Mouse (Mus musculus) heart, postnatal 25 days (tissue): ENCODE measurements around the gene Lmnb2. TPM values are rescaled to one million over a fixed set of nuclear protein-coding genes. Genes with fewer than 3 reads are reported as not detected.
A peak's percentile ranks its signal among the peaks of the same experiment; 100 is the strongest.

Experiments
- DNase-seq: peaks from one replicate; pipeline ENCODE4 v3.0.0; 2022; ENCODE audit warnings: low spot score
- intact Hi-C: fragments of 180-260 bp; cut with DNase I; formaldehyde crosslinking; loops from one replicate; pipeline ENCODE4 v1.15.1; 2025
- total RNA-seq, 2 experiments: library from RNA; stranded (reverse); gene quantifications; 2 replicates each; pipeline ENCODE4 v1.2.3; 2021

Lmnb2 gene
- total RNA-seq, 2 experiments from 2014 or later: 4.6 to 5.6 TPM

GRCm38 (mm10) chr10:80947802-80948201 is 29.8 kb upstream of the Lmnb2 start:
- intact Hi-C loops: no loop called here
- DNase-seq: no peak

GRCm38 (mm10) chr10:80946684-80947437 is 28.8 kb upstream of the Lmnb2 start:
- no peak for DNase-seq
- intact Hi-C loops: no loop called here

- intact Hi-C loops: no loop called here
These were observed 26.2 kb upstream of the Lmnb2 start for GRCm38 (mm10) chr10:80944231-80944630.

GRCm38 (mm10) chr10:80943701-80944100 is 25.7 kb upstream of the Lmnb2 start:
- DNase-seq: no peak
- intact Hi-C loops: no loop called here

More at GRCm38 (mm10) chr10:80944231-80944630, 26.2 kb upstream of the Lmnb2 start:
- no peak for DNase-seq

- DNase-seq: no peak
These were observed 24.9 kb upstream of the Lmnb2 start for GRCm38 (mm10) chr10:80942919-80943318.

GRCm38 (mm10) chr10:80940988-80941347 is 22.9 kb upstream of the Lmnb2 start:
- no peak for DNase-seq
- intact Hi-C loops: no loop called here

More at GRCm38 (mm10) chr10:80942919-80943318, 24.9 kb upstream of the Lmnb2 start:
- intact Hi-C loops: no loop called here

GRCm38 (mm10) chr10:80940320-80940987 is 22.4 kb upstream of the Lmnb2 start:
- peak; percentile 74 for DNase-seq
- intact Hi-C loops: no loop called here

GRCm38 (mm10) chr10:80939671-80940070 is 21.6 kb upstream of the Lmnb2 start:
- intact Hi-C loops: no loop called here
- peak; percentile 75 for DNase-seq

GRCm38 (mm10) chr10:80938831-80939550 is 20.9 kb upstream of the Lmnb2 start:
- intact Hi-C loops: no loop called here
- DNase-seq: no peak

GRCm38 (mm10) chr10:80937646-80938045 is 19.6 kb upstream of the Lmnb2 start:
- intact Hi-C loops: no loop called here
- DNase-seq: no peak

- DNase-seq: no peak
- intact Hi-C loops: no loop called here
These were observed 18.7 kb upstream of the Lmnb2 start for GRCm38 (mm10) chr10:80936810-80937164.

GRCm38 (mm10) chr10:80936135-80936809 is 18.2 kb upstream of the Lmnb2 start:
- no peak for DNase-seq
- intact Hi-C loops: no loop called here

GRCm38 (mm10) chr10:80935698-80936097 is 17.7 kb upstream of the Lmnb2 start:
- intact Hi-C loops: no loop called here
- no peak for DNase-seq

- intact Hi-C loops: no loop called here
- no peak for DNase-seq
These were observed 17.2 kb upstream of the Lmnb2 start for GRCm38 (mm10) chr10:80935241-80935640.

GRCm38 (mm10) chr10:80934136-80934985 is 16.3 kb upstream of the Lmnb2 start:
- no peak for DNase-seq
- intact Hi-C loops: no loop called here

- intact Hi-C loops: no loop called here
- DNase-seq: no peak
These were observed 15.5 kb upstream of the Lmnb2 start for GRCm38 (mm10) chr10:80933421-80933979.

- intact Hi-C loops: no loop called here
- DNase-seq: no peak
These were observed 14.8 kb upstream of the Lmnb2 start for GRCm38 (mm10) chr10:80932700-80933420.

- intact Hi-C loops: no loop called here
- DNase-seq: no peak
These were observed 14.2 kb upstream of the Lmnb2 start for GRCm38 (mm10) chr10:80932206-80932605.
